Mouse (Mus musculus) CH12.LX (cell line): ENCODE measurements at regions not wholly inside any gene's neighbourhood (a gene's known extent, or its start where the extent isn't known, plus 50 kb on each side); places are given as distances from the start of the nearest gene placed in this dataset.

Experiments
- DNase-seq: peaks from one replicate; pipeline ENCODE4 v3.0.0-alpha.2; 2013; ENCODE audit errors: extremely low read depth
- H3K27ac ChIP-seq: 2 replicates; pipeline ENCODE4 v1.5.1; 2012; ENCODE audit warnings: low read depth, mild to moderate bottlenecking, control low read depth, moderate library complexity; ENCODE audit not compliant: insufficient read depth
- H3K27me3 ChIP-seq: replicated peaks from 2 replicates; pipeline ENCODE3; 2012; ENCODE audit warnings: inconsistent platforms
- H3K36me3 ChIP-seq, 2 experiments: replicated peaks in 1 of 2; 2 replicates each; pipeline versions ENCODE3 to v1.6.1; 2012; ENCODE audit warnings: inconsistent platforms in 1 of 2, low read length in 1 of 2, mild to moderate bottlenecking in 1 of 2, mixed read lengths in 1 of 2, moderate library complexity in 1 of 2; ENCODE audit not compliant: control insufficient read depth in 1 of 2, insufficient read depth in 1 of 2
- H3K4me1 ChIP-seq, 2 experiments: 2 replicates each; pipeline ENCODE4 v1.6.1; 2012; ENCODE audit warnings: inconsistent platforms in 1 of 2, moderate library complexity in 1 of 2; ENCODE audit not compliant: insufficient read depth in 2 of 2, control insufficient read depth in 1 of 2
- H3K4me2 ChIP-seq: 2 replicates; pipeline ENCODE4 v1.6.1; 2012; ENCODE audit warnings: low read depth, mild to moderate bottlenecking, control low read depth; ENCODE audit not compliant: poor library complexity, insufficient read depth, severe bottlenecking
- H3K4me3 ChIP-seq, 3 experiments: fragments of 150-350 bp in 1 of 3; sonication (generic) in 1 of 3; replicated peaks in 1 of 3; 2 replicates each; pipeline versions ENCODE3 to v1.5.1; 2011 to 2012; ENCODE audit warnings: low read depth in 2 of 3, low read length in 2 of 3, mild to moderate bottlenecking in 2 of 3, moderate library complexity in 2 of 3, control low read depth in 1 of 3, improper control_type of control experiment in 1 of 3, inconsistent platforms in 1 of 3, mixed read lengths in 1 of 3; ENCODE audit not compliant: poor library complexity in 1 of 3
- H3K79me2 ChIP-seq: replicated peaks from 2 replicates; pipeline ENCODE4 v1.6.1; 2012; ENCODE audit warnings: mild to moderate bottlenecking, moderate library complexity; ENCODE audit not compliant: control insufficient read depth, poor library complexity, insufficient read depth, severe bottlenecking; ENCODE audit errors: extremely low read depth
- H3K9ac ChIP-seq: 2 replicates; pipeline ENCODE4 v1.6.1; 2012; ENCODE audit warnings: low read depth, mild to moderate bottlenecking, control low read depth, moderate library complexity; ENCODE audit not compliant: insufficient read depth
- H3K9me3 ChIP-seq: replicated peaks from 2 replicates; pipeline ENCODE3; 2012; ENCODE audit warnings: low read length, inconsistent platforms, mixed read lengths
- E2F4 ChIP-seq: IDR thresholded peaks from 2 replicates; pipeline ENCODE4 v1.6.1; 2011; ENCODE audit warnings: low read depth, low read length, improper control_type of control experiment; ENCODE audit not compliant: insufficient replicate concordance
- EP300 ChIP-seq: IDR thresholded peaks from 2 replicates; pipeline ENCODE4 v1.6.1; 2011; ENCODE audit warnings: low read length, improper control_type of control experiment
- ETS1 ChIP-seq: conservative IDR thresholded peaks from 2 replicates; pipeline ENCODE4 v1.6.1; 2012; ENCODE audit warnings: low read depth, mild to moderate bottlenecking, inconsistent platforms, low read length, improper control_type of control experiment, moderate library complexity
- GABPA ChIP-seq: IDR thresholded peaks from 2 replicates; pipeline ENCODE4 v1.6.1; 2012; ENCODE audit warnings: low read depth, low read length, improper control_type of control experiment, inconsistent platforms; ENCODE audit not compliant: insufficient replicate concordance
- IRF4 ChIP-seq: IDR thresholded peaks from 2 replicates; pipeline ENCODE4 v1.6.1; 2014; ENCODE audit warnings: low read depth, mild to moderate bottlenecking, inconsistent platforms, low read length, improper control_type of control experiment
- KAT2A ChIP-seq: IDR thresholded peaks from 2 replicates; pipeline ENCODE4 v1.6.1; 2012; ENCODE audit warnings: low read length, improper control_type of control experiment, inconsistent platforms; ENCODE audit not compliant: insufficient replicate concordance
- MAX ChIP-seq: IDR thresholded peaks from 2 replicates; pipeline ENCODE4 v1.6.1; 2011; ENCODE audit warnings: low read length, improper control_type of control experiment
- MEF2A ChIP-seq: IDR thresholded peaks from 2 replicates; pipeline ENCODE4 v1.6.1; 2014; ENCODE audit warnings: low read depth, mild to moderate bottlenecking, inconsistent platforms, low read length, improper control_type of control experiment, borderline replicate concordance
- MYC ChIP-seq: IDR thresholded peaks from 2 replicates; pipeline ENCODE4 v1.6.1; 2011; ENCODE audit warnings: low read depth, mild to moderate bottlenecking, improper control_type of control experiment, low read length
- SMC3 ChIP-seq: IDR thresholded peaks from 2 replicates; pipeline ENCODE4 v1.6.1; 2011; ENCODE audit warnings: low read depth, low read length, improper control_type of control experiment
- USF2 ChIP-seq: conservative IDR thresholded peaks from 2 replicates; pipeline ENCODE4 v1.6.1; 2011; ENCODE audit warnings: low read depth, low read length, improper control_type of control experiment
- ZC3H11A ChIP-seq: IDR thresholded peaks from 2 replicates; pipeline ENCODE4 v1.6.1; 2012; ENCODE audit warnings: low read depth, mild to moderate bottlenecking, inconsistent platforms, low read length, improper control_type of control experiment
- ZKSCAN1 ChIP-seq: IDR thresholded peaks from 2 replicates; pipeline ENCODE4 v1.6.1; 2012; ENCODE audit warnings: low read depth, inconsistent platforms, low read length, improper control_type of control experiment, borderline replicate concordance
- ZMIZ1 ChIP-seq: IDR thresholded peaks from 2 replicates; pipeline ENCODE4 v1.6.1; 2012; ENCODE audit warnings: low read depth, mild to moderate bottlenecking, inconsistent platforms, low read length, improper control_type of control experiment
- ZNF384 ChIP-seq: IDR thresholded peaks from 2 replicates; pipeline ENCODE4 v1.6.1; 2012; ENCODE audit warnings: low read depth, low read length, improper control_type of control experiment, inconsistent platforms
- dilution Hi-C: fragments of 300-500 bp; cut with MboI; formaldehyde crosslinking; loops from 2 replicates; pipeline ENCODE4 v1.14.3; 2020; ENCODE audit warnings: low sequenced_read_pairs; ENCODE audit not compliant: extremely low pct_unique_long_range_greater_than_20kb, extremely low pct_ligation_motif_present
- in situ Hi-C: fragments of 300-500 bp; cut with MboI; formaldehyde crosslinking; loops from 3 replicates; pipeline ENCODE4 v1.14.3; 2019; ENCODE audit warnings: low sequenced_read_pairs, low pct_ligation_motif_present, low pct_unique_long_range_greater_than_20kb, mixed read lengths

- no peaks in the 10 kb centered on the region for H3K79me2 ChIP-seq
- in situ Hi-C loops (no loop called here), dilution Hi-C loops (no loop called here)
- no peak overlapping the region for H3K9ac ChIP-seq
- no peaks in the 10 kb centered on the region for H3K9me3 ChIP-seq
- H3K4me1 ChIP-seq, result peaks cover 6 to 34% of the 10 kb centered on the region in 2 experiments; a peak in 3 of 4 replicates
- H3K27ac ChIP-seq, result no peak overlapping the region
- no peaks in the 10 kb centered on the region for H3K36me3 ChIP-seq
- H3K4me3 ChIP-seq, result no peak overlapping the region
- peak; percentile 51; the same call in 1 of the 2 replicates for TF ChIP-seq IRF4
- no peak for TF ChIP-seq SMC3
- TF ChIP-seq ZC3H11A, result no peak
- TF ChIP-seq MYC, result 0 out of 2 replicates have a peak, but pooled peaks have one; percentile 61
- TF ChIP-seq MAX, result 0 out of 2 replicates have a peak, but pooled peaks have one; percentile 40
- peak; percentile 46; the same call in 1 of the 2 replicates for TF ChIP-seq EP300
- no peak for TF ChIP-seq USF2
- no peak overlapping the region for H3K4me2 ChIP-seq
- DNase-seq, result peak; percentile 21
- no peaks in the 10 kb centered on the region for H3K27me3 ChIP-seq
Observed at GRCm38 (mm10) chr10:98725110-98725509, 189.1 kb upstream of the Atp2b1 start.

- Histone ChIP-seq H3K4me1 (peaks cover 3 to 21% of the 10 kb centered on the region in 2 experiments; a peak in 2 of 4 replicates), H3K36me3 (no peaks in the 10 kb centered on the region), H3K9ac (no peak overlapping the region), H3K79me2 (no peaks in the 10 kb centered on the region), H3K4me2 (no peak overlapping the region), H3K4me3 (no peak overlapping the region), H3K27me3 (no peaks in the 10 kb centered on the region), H3K9me3 (no peaks in the 10 kb centered on the region), H3K27ac (no peak overlapping the region)
- in situ Hi-C loops, result no loop called here
- dilution Hi-C loops, result no loop called here
- TF ChIP-seq EP300 (no peak), ZNF384 (peak; percentile 60)
- no peak for DNase-seq
Observed at GRCm38 (mm10) chr10:98727130-98727529, 187.1 kb upstream of the Atp2b1 start.

GRCm38 (mm10) chr10:98728396-98729030, 185.7 kb upstream of the Atp2b1 start:
- no peak overlapping the region for H3K4me2 ChIP-seq
- no peaks in the 10 kb centered on the region for H3K27me3 ChIP-seq
- no peaks in the 10 kb centered on the region for H3K36me3 ChIP-seq
- H3K9me3 ChIP-seq, result no peaks in the 10 kb centered on the region
- no peak overlapping the region for H3K4me3 ChIP-seq
- dilution Hi-C loops, result no loop called here
- TF ChIP-seq E2F4 (no peak), ZKSCAN1 (no peak), GABPA (no peak), ETS1 (no peak), MYC (no peak), MEF2A (peak; percentile 33; the same call in 1 of the 2 replicates), KAT2A (no peak), ZMIZ1 (no peak)
- H3K79me2 ChIP-seq, result no peaks in the 10 kb centered on the region
- peaks cover 3 to 12% of the 10 kb centered on the region in 2 experiments; a peak in 2 of 4 replicates for H3K4me1 ChIP-seq
- H3K9ac ChIP-seq, result no peak overlapping the region
- H3K27ac ChIP-seq, result no peak overlapping the region
- no peak for DNase-seq
- in situ Hi-C loops, result no loop called here
